Mouse (Mus musculus) CH12.LX (cell line): ENCODE measurements around the gene Efna1. TPM values are rescaled to one million over a fixed set of nuclear protein-coding genes. Genes with fewer than 3 reads are reported as not detected.
A peak's percentile ranks its signal among the peaks of the same experiment; 100 is the strongest.

Experiments
- DNase-seq: peaks from one replicate; pipeline ENCODE4 v3.0.0-alpha.2; 2013; ENCODE audit errors: extremely low read depth
- H3K27ac ChIP-seq: 2 replicates; pipeline ENCODE4 v1.5.1; 2012; ENCODE audit warnings: low read depth, mild to moderate bottlenecking, control low read depth, moderate library complexity; ENCODE audit not compliant: insufficient read depth
- H3K27me3 ChIP-seq: replicated peaks from 2 replicates; pipeline ENCODE3; 2012; ENCODE audit warnings: inconsistent platforms
- H3K36me3 ChIP-seq, 2 experiments: replicated peaks in 1 of 2; 2 replicates each; pipeline versions ENCODE3 to v1.6.1; 2012; ENCODE audit warnings: inconsistent platforms in 1 of 2, low read length in 1 of 2, mild to moderate bottlenecking in 1 of 2, mixed read lengths in 1 of 2, moderate library complexity in 1 of 2; ENCODE audit not compliant: control insufficient read depth in 1 of 2, insufficient read depth in 1 of 2
- H3K4me1 ChIP-seq, 2 experiments: 2 replicates each; pipeline ENCODE4 v1.6.1; 2012; ENCODE audit warnings: inconsistent platforms in 1 of 2, moderate library complexity in 1 of 2; ENCODE audit not compliant: insufficient read depth in 2 of 2, control insufficient read depth in 1 of 2
- H3K4me2 ChIP-seq: 2 replicates; pipeline ENCODE4 v1.6.1; 2012; ENCODE audit warnings: low read depth, mild to moderate bottlenecking, control low read depth; ENCODE audit not compliant: poor library complexity, insufficient read depth, severe bottlenecking
- H3K4me3 ChIP-seq, 3 experiments: fragments of 150-350 bp in 1 of 3; sonication (generic) in 1 of 3; replicated peaks in 1 of 3; 2 replicates each; pipeline versions ENCODE3 to v1.5.1; 2011 to 2012; ENCODE audit warnings: low read depth in 2 of 3, low read length in 2 of 3, mild to moderate bottlenecking in 2 of 3, moderate library complexity in 2 of 3, control low read depth in 1 of 3, improper control_type of control experiment in 1 of 3, inconsistent platforms in 1 of 3, mixed read lengths in 1 of 3; ENCODE audit not compliant: poor library complexity in 1 of 3
- H3K79me2 ChIP-seq: replicated peaks from 2 replicates; pipeline ENCODE4 v1.6.1; 2012; ENCODE audit warnings: mild to moderate bottlenecking, moderate library complexity; ENCODE audit not compliant: control insufficient read depth, poor library complexity, insufficient read depth, severe bottlenecking; ENCODE audit errors: extremely low read depth
- H3K9ac ChIP-seq: 2 replicates; pipeline ENCODE4 v1.6.1; 2012; ENCODE audit warnings: low read depth, mild to moderate bottlenecking, control low read depth, moderate library complexity; ENCODE audit not compliant: insufficient read depth
- H3K9me3 ChIP-seq: replicated peaks from 2 replicates; pipeline ENCODE3; 2012; ENCODE audit warnings: low read length, inconsistent platforms, mixed read lengths
- BHLHE40 ChIP-seq: IDR thresholded peaks from 2 replicates; pipeline ENCODE4 v1.6.1; 2011; ENCODE audit warnings: mild to moderate bottlenecking, low read depth, low read length, improper control_type of control experiment
- CHD2 ChIP-seq: IDR thresholded peaks from 2 replicates; pipeline ENCODE4 v1.6.1; 2011; ENCODE audit warnings: low read length, improper control_type of control experiment
- E2F4 ChIP-seq: IDR thresholded peaks from 2 replicates; pipeline ENCODE4 v1.6.1; 2011; ENCODE audit warnings: low read depth, low read length, improper control_type of control experiment; ENCODE audit not compliant: insufficient replicate concordance
- ELF1 ChIP-seq: IDR thresholded peaks from 2 replicates; pipeline ENCODE4 v1.6.1; 2014; ENCODE audit warnings: low read depth, mild to moderate bottlenecking, inconsistent platforms, low read length, improper control_type of control experiment
- EP300 ChIP-seq: IDR thresholded peaks from 2 replicates; pipeline ENCODE4 v1.6.1; 2011; ENCODE audit warnings: low read length, improper control_type of control experiment
- GABPA ChIP-seq: IDR thresholded peaks from 2 replicates; pipeline ENCODE4 v1.6.1; 2012; ENCODE audit warnings: low read depth, low read length, improper control_type of control experiment, inconsistent platforms; ENCODE audit not compliant: insufficient replicate concordance
- IRF4 ChIP-seq: IDR thresholded peaks from 2 replicates; pipeline ENCODE4 v1.6.1; 2014; ENCODE audit warnings: low read depth, mild to moderate bottlenecking, inconsistent platforms, low read length, improper control_type of control experiment
- JUND ChIP-seq: conservative IDR thresholded peaks from 2 replicates; pipeline ENCODE4 v1.6.1; 2011; ENCODE audit warnings: low read depth, low read length, improper control_type of control experiment
- KAT2A ChIP-seq: IDR thresholded peaks from 2 replicates; pipeline ENCODE4 v1.6.1; 2012; ENCODE audit warnings: low read length, improper control_type of control experiment, inconsistent platforms; ENCODE audit not compliant: insufficient replicate concordance
- MAFK ChIP-seq: IDR thresholded peaks from 2 replicates; pipeline ENCODE4 v1.6.1; 2011; ENCODE audit warnings: low read length, improper control_type of control experiment; ENCODE audit not compliant: insufficient replicate concordance
- MAZ ChIP-seq: IDR thresholded peaks from 2 replicates; pipeline ENCODE4 v1.6.1; 2012; ENCODE audit warnings: low read depth, mild to moderate bottlenecking, inconsistent platforms, low read length, improper control_type of control experiment, moderate library complexity
- MXI1 ChIP-seq: IDR thresholded peaks from 2 replicates; pipeline ENCODE4 v1.6.1; 2011; ENCODE audit warnings: mild to moderate bottlenecking, low read depth, low read length, improper control_type of control experiment
- NRF1 ChIP-seq: IDR thresholded peaks from 2 replicates; pipeline ENCODE4 v1.6.1; 2014; ENCODE audit warnings: low read depth, mild to moderate bottlenecking, inconsistent platforms, low read length, improper control_type of control experiment, moderate library complexity
- POLR2A ChIP-seq: IDR thresholded peaks from 2 replicates; pipeline ENCODE4 v1.6.1; 2011; ENCODE audit warnings: low read depth, mild to moderate bottlenecking, improper control_type of control experiment, low read length
- POLR2AphosphoS2 ChIP-seq: IDR thresholded peaks from 2 replicates; pipeline ENCODE4 v1.6.1; 2011; ENCODE audit warnings: low read depth, low read length, improper control_type of control experiment
- RAD21 ChIP-seq: IDR thresholded peaks from 2 replicates; pipeline ENCODE4 v1.6.1; 2011; ENCODE audit warnings: low read depth, mild to moderate bottlenecking, low read length, improper control_type of control experiment, moderate library complexity
- SIN3A ChIP-seq: IDR thresholded peaks from 2 replicates; pipeline ENCODE4 v1.6.1; 2012; ENCODE audit warnings: low read length, improper control_type of control experiment, inconsistent platforms
- SMC3 ChIP-seq: IDR thresholded peaks from 2 replicates; pipeline ENCODE4 v1.6.1; 2011; ENCODE audit warnings: low read depth, low read length, improper control_type of control experiment
- TBP ChIP-seq: conservative IDR thresholded peaks from 2 replicates; pipeline ENCODE4 v1.6.1; 2011; ENCODE audit warnings: low read depth, low read length, improper control_type of control experiment
- TCF12 ChIP-seq: IDR thresholded peaks from 2 replicates; pipeline ENCODE4 v1.6.1; 2014; ENCODE audit warnings: low read depth, mild to moderate bottlenecking, inconsistent platforms, low read length, improper control_type of control experiment
- UBTF ChIP-seq: IDR thresholded peaks from 2 replicates; pipeline ENCODE4 v1.6.1; 2012; ENCODE audit warnings: low read depth, mild to moderate bottlenecking, inconsistent platforms, low read length, improper control_type of control experiment, moderate library complexity
- USF1 ChIP-seq: IDR thresholded peaks from 2 replicates; pipeline ENCODE4 v1.6.1; 2014; ENCODE audit warnings: low read depth, mild to moderate bottlenecking, inconsistent platforms, low read length, improper control_type of control experiment
- USF2 ChIP-seq: conservative IDR thresholded peaks from 2 replicates; pipeline ENCODE4 v1.6.1; 2011; ENCODE audit warnings: low read depth, low read length, improper control_type of control experiment
- ZC3H11A ChIP-seq: IDR thresholded peaks from 2 replicates; pipeline ENCODE4 v1.6.1; 2012; ENCODE audit warnings: low read depth, mild to moderate bottlenecking, inconsistent platforms, low read length, improper control_type of control experiment
- ZKSCAN1 ChIP-seq: IDR thresholded peaks from 2 replicates; pipeline ENCODE4 v1.6.1; 2012; ENCODE audit warnings: low read depth, inconsistent platforms, low read length, improper control_type of control experiment, borderline replicate concordance
- ZNF384 ChIP-seq: IDR thresholded peaks from 2 replicates; pipeline ENCODE4 v1.6.1; 2012; ENCODE audit warnings: low read depth, low read length, improper control_type of control experiment, inconsistent platforms
- dilution Hi-C: fragments of 300-500 bp; cut with MboI; formaldehyde crosslinking; loops from 2 replicates; pipeline ENCODE4 v1.14.3; 2020; ENCODE audit warnings: low sequenced_read_pairs; ENCODE audit not compliant: extremely low pct_unique_long_range_greater_than_20kb, extremely low pct_ligation_motif_present
- in situ Hi-C: fragments of 300-500 bp; cut with MboI; formaldehyde crosslinking; loops from 3 replicates; pipeline ENCODE4 v1.14.3; 2019; ENCODE audit warnings: low sequenced_read_pairs, low pct_ligation_motif_present, low pct_unique_long_range_greater_than_20kb, mixed read lengths
- polyA plus RNA-seq: library from polyadenylated mRNA; unstranded; fragments of >175 nt; gene quantifications from 2 replicates; pipeline ENCODE4 v1.2.1, GENCODE M21; 2012; ENCODE audit warnings: low read depth; ENCODE audit not compliant: insufficient read length
- total RNA-seq, 2 experiments: library from RNA; depleted of rRNA; stranded (reverse); fragments of 300-350 nt in 1 of 2; fragments of >200 nt in 1 of 2; gene quantifications; 2 replicates each; pipeline ENCODE4 v1.2.3; 2012 to 2014

The Efna1 gene
- total and polyA plus RNA-seq, 3 experiments: 0.70 to 0.93 (median 0.71) TPM

- TF ChIP-seq RAD21 (peak; percentile 86), SMC3 (peak; percentile 99), POLR2A (no peak), KAT2A (no peak), UBTF (no peak), TBP (no peak), CHD2 (0 out of 2 replicates have a peak, but pooled peaks have one; percentile 12), BHLHE40 (no peak)
Observed at GRCm38 (mm10) chr3:89281579-89282290, 793 bp upstream of the Efna1 start (continued).

DNA sequence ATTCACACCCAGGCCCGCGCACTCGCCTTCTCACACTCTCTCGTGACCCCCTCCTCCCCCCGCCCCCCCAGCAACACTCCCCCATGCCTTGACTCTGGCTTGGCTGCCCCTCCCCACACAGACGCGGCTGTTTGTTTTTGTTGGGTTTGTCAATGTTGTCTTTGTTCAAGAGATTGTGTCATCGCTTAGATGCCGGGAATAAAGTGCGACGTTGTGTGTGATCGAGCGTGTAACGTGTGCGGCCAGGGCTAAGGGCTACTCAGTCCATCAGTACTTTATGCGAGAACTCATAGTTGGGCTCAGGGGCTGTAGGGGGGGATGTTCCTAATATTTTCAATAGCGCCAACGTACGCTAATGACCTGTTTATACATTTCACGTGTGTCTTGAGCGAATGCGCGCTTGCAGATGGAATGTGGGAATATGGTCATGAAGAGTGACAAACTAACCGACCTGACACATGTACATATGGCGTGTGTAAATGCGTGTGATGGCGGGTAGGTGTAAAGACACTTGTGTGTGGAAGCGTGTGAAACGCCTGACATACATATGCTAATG lies 814 bp downstream of the Efna1 start:
- H3K27me3 ChIP-seq: peaks cover 7% of the 10 kb centered on the region

DNA sequence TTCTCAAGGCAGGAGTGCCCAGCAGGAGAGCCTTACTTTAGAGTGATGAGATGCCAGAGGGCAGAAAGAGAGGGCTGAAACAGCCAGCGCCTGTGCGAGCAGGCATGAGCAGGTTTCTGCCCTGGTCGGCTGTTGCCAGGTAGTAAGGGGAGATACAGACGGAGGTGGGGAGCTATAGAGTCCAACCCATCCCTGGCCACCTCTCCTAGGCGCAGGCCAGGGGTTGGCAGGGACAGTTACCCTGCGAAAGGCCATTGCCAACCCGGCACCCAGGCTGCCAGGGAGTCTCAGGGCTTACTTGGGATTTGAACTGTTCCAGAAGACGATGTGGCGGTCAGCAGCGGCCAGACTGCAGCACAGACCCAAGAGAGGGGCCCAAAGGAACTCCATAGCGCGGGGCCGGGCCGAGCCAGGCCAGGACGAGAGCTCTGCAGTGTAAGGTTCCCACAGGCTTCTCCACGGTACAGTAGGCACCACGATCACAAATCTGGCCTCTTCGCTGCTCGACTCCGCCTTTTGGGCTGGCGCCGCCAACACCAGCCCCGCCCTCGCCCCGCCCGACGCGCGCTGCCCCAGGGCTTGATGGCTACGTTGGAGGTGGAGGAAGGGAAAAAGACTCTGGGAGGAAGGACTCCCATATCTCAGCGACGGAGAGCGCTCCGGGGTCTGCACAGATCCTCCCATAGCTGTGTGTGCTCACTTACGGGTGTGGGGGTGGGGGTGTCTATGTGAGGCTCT lies 1.6 kb downstream of the Efna1 start:
- peak; percentile 75 for DNase-seq
- peaks cover 7% of the 10 kb centered on the region for H3K27me3 ChIP-seq
- TF ChIP-seq BHLHE40: no peak
- TF ChIP-seq CHD2: 0 out of 2 replicates have a peak, but pooled peaks have one; percentile 27
- no peak for TF ChIP-seq MAFK
- no peak for TF ChIP-seq USF1
- no peak for TF ChIP-seq GABPA
- TF ChIP-seq UBTF: no peak
- TF ChIP-seq JUND: no peak
- TF ChIP-seq ZKSCAN1: no peak
- TF ChIP-seq ELF1: peak; percentile 21; the same call in 1 of the 2 replicates
- peak; percentile 61 for TF ChIP-seq POLR2A
- no peak for TF ChIP-seq SMC3
- TF ChIP-seq KAT2A: no peak
- TF ChIP-seq SIN3A: peak; percentile 32; the same call in 1 of the 2 replicates
- no peak for TF ChIP-seq ZC3H11A
- peak; percentile 74; the same call in 1 of the 2 replicates for TF ChIP-seq MAZ
- 0 out of 2 replicates have a peak, but pooled peaks have one; percentile 29 for TF ChIP-seq MXI1
- no peak for TF ChIP-seq EP300
- TF ChIP-seq NRF1: peak; percentile 28; the same call in 1 of the 2 replicates
- TF ChIP-seq E2F4: no peak

More for the DNA sequence above, 814 bp downstream of the Efna1 start:
- Histone ChIP-seq H3K9me3 (no peaks in the 10 kb centered on the region), H3K36me3 (no peaks in the 10 kb centered on the region), H3K27ac (no peak overlapping the region), H3K9ac (peak overlapping the region; percentile 66), H3K79me2 (no peaks in the 10 kb centered on the region), H3K4me2 (peak overlapping the region; percentile 68), H3K4me3 (peak overlapping the region; percentile 51 to 54 (median 51)), H3K4me1 (peaks cover 13 to 32% of the 10 kb centered on the region in 2 experiments)
- DNase-seq: no peak
- in situ Hi-C loops: no loop called here
- TF ChIP-seq TCF12 (no peak), MAZ (no peak), BHLHE40 (no peak), POLR2A (no peak), E2F4 (no peak), ZNF384 (no peak), ZC3H11A (no peak), IRF4 (no peak), KAT2A (no peak), POLR2AphosphoS2 (no peak), ELF1 (no peak), USF1 (no peak), USF2 (no peak)
- dilution Hi-C loops: no loop called here

More for the DNA sequence above, 1.6 kb downstream of the Efna1 start:
- no peaks in the 10 kb centered on the region for H3K79me2 ChIP-seq
- dilution Hi-C loops (no loop called here), in situ Hi-C loops (no loop called here)
- peaks cover 13 to 26% of the 10 kb centered on the region in 2 experiments for H3K4me1 ChIP-seq
- peak overlapping the region; percentile 68 for H3K4me2 ChIP-seq
- H3K9ac ChIP-seq: peak overlapping the region; percentile 66
- H3K27ac ChIP-seq: no peak overlapping the region
- H3K4me3 ChIP-seq: peak overlapping the region; percentile 51 to 54 (median 51)
- no peaks in the 10 kb centered on the region for H3K9me3 ChIP-seq
- H3K36me3 ChIP-seq: no peaks in the 10 kb centered on the region
